Mouse (Mus musculus) T-cell, adult 66 days (primary cell): ENCODE data around the gene Krt6a. TPM values are rescaled to one million over a fixed set of nuclear protein-coding genes. Genes with fewer than 3 reads are reported as not detected.

ENCODE experiments used
- total RNA-seq, 2 experiments: library from RNA; stranded (reverse); gene quantifications; 3 replicates in 1 of 2; 4 replicates in 1 of 2; pipeline ENCODE4 v1.2.4; 2023

Krt6a gene
- total RNA-seq, result not detected

DNA sequence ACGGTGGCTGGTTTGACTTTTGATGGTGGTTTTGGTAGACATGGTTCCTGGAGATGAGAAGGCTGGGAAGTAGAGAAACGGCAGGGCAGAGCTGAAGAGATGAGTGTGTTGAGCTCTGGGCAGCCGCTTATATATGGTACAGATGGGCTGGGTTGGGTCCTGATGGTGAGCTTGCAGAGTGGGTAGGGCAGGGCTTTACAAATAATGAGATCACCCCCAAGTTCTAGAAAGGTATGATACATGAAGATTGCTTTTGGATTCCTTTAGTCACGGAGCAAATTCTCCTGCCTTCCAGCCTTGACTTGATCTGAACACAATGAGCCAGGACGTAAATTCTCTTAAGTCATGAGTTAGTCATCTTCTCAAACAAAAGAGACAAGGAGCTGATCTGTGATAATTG, at the start of gene Krt6a:
TSS of gene Krt6a (minus strand) at position 101 of the 400 bp plus-strand sequence.

DNA sequence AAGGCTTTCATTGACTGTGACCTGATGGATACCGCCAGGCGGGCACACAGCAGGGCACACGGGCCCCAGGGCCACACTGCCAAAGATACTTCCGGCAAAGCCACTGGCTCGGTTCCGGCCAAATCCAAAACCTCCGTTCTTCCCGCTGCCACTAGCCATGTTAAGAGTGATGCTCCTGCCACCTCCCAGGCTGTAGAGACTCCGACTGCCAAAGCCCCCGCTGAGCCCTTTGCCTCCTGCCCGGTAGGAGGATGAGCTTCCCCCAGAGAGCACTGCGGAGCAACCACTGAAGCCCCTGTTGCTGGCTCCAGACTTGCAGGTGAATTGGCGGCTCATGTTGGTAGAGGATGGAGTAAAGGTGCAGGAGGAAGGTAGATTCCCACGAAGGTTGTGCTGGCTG, 48.6 kb upstream of the Krt6a start, which contains the start of gene Krt71:
TSS of gene Krt71 (minus strand) at position 399 of the 400 bp plus-strand sequence.

DNA sequence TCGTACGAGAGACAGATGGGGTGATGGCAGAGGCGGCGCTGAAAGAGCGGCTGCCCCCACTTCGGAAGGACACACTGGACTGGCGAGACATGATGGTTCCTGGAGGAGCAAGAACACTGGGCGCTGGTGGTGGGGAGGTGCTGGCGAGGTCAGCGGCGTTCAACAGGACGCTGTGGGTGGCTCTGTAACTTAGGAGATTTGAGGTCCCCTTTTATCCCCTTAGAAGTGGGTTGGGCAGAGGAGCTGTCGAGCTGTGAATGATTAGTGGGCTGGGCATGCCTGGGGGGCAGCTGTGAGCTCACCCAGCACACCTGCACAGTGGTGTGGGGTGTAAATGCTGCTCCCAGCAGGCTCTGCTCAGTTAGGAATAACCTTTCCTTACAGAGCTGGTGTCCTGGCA, 18.6 kb upstream of the Krt6a start, which contains the start of gene Krt5:
TSS of gene Krt5 (minus strand) at position 179 of the 400 bp plus-strand sequence.

DNA sequence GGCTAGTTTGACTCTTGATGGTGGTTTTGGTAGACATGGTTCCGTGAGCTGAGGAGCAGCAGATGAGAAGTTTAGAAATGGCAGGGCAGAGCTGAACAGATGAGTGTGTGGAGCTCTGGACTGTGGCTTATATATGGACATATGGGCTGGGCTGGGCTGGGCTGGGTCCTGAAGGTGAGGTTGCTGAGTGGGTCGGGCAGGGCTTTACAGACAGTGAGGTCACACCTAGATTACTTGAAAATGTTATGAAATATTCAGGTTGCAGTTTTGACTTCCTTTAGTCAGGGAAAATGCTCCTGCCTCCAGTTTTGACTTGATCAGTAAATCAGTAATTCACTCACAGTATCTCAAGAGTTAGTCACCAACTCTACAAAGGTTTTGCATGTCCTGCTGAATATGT, 13.9 kb downstream of the Krt6a start, which contains the start of gene Krt6b:
TSS of gene Krt6b (minus strand) at position 101 of the 400 bp plus-strand sequence.

DNA sequence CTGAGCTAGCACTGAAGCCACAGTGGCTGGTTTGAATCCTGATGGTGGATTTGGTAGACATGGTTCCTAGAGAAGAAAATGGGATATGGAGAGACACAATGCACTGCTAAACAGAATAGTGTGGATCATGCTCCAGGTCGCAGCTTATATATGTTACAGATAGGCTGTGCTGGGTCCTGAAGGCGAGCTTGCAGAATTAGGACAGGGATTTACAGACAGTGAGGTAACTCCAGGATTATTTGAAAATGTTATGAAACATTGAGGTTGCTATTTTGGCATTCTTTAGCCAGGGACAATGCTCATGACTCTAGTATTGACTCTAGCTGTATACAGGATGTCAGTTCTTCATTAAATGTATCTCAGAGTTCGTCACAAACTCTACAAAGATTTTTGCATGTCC, 46.8 kb downstream of the Krt6a start, which contains the start of gene Gm5478:
TSS of gene Gm5478 (minus strand) at position 101 of the 400 bp plus-strand sequence.

Other genes with a start within 250 kb of the Krt6a start
- gene Krt88, start 246.6 kb downstream of the Krt6a start, total RNA-seq, result not detected
- gene Krt81, start 230.6 kb downstream of the Krt6a start, total RNA-seq, result not detected
- gene Krt86, start 220.8 kb downstream of the Krt6a start, total RNA-seq, result not detected
- under 1 TPM; 0.55 to 0.95 TPM for gene Krt83, start 202.8 kb downstream of the Krt6a start, total RNA-seq
- gene Gm49425, start 177.0 kb downstream of the Krt6a start, total RNA-seq, result not detected
- not detected for gene Krt84, start 161.5 kb downstream of the Krt6a start, total RNA-seq
- gene Krt82, start 143.6 kb downstream of the Krt6a start, total RNA-seq, result not detected
- not detected for gene Krt90, start 131.4 kb downstream of the Krt6a start, total RNA-seq
- gene Krt75, start 120.4 kb downstream of the Krt6a start, total RNA-seq, result not detected
- not detected for gene Gm5414, start 66.1 kb downstream of the Krt6a start, total RNA-seq
- gene Gm5478, start 46.9 kb downstream of the Krt6a start, total RNA-seq, result not detected
- gene Krt6b, start 14.0 kb downstream of the Krt6a start, total RNA-seq, result not detected
- gene Krt5, start 18.6 kb upstream of the Krt6a start, total RNA-seq, result not detected
- gene Krt71, start 48.8 kb upstream of the Krt6a start, total RNA-seq, result not detected
- gene Krt72, start 92.2 kb upstream of the Krt6a start, total RNA-seq, result not detected
- gene Krt73, start 108.0 kb upstream of the Krt6a start, total RNA-seq, result not detected
- gene Krt2, start 123.9 kb upstream of the Krt6a start, total RNA-seq, result not detected
- gene Krt1, start 156.5 kb upstream of the Krt6a start, total RNA-seq, result not detected
- not detected for gene Krt77, start 175.4 kb upstream of the Krt6a start, total RNA-seq
- not detected for gene Krt76, start 198.6 kb upstream of the Krt6a start, total RNA-seq
- not detected for gene Krt4, start 230.4 kb upstream of the Krt6a start, total RNA-seq
- gene Krt79, start 246.0 kb upstream of the Krt6a start, total RNA-seq, result not detected